Mouse (Mus musculus): ENCODE measurements at regions not wholly inside any gene's neighbourhood (a gene's known extent, or its start where the extent isn't known, plus 50 kb on each side); places are given as distances from the start of the nearest gene placed in this dataset.
"Not testable (repeated sequence)": the region's sequence is repeated elsewhere in the genome, so short reads cannot be mapped to it uniquely, and the experiment has no call there.

DNA sequence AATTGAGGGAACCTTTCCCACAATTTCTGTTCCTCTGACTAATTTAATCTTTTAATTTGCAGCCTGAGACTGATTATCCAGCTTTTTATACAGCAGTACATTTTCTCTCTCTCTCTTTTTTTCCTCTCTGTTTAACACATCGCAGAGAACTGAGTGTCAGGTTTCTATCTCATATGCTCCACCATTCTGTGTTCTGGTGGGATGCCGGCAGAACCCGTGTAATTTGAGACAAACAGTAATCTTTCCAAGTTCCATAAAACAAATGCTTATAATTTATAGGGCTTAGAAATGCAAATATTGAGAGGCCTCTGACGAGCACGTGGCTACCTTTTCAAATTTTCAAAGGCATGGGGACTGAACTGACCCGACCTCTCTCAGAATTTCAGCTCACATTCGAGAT is 59.1 kb downstream of the Zbtb18 start:
- no peak overlapping the region for H3K4me3 ChIP-seq (ENCODE audit: insufficient read depth, low read depth, low read length)
- no peak overlapping the region for H3K27ac ChIP-seq (replicated peaks; ENCODE audit: low read depth, low read length)

DNA sequence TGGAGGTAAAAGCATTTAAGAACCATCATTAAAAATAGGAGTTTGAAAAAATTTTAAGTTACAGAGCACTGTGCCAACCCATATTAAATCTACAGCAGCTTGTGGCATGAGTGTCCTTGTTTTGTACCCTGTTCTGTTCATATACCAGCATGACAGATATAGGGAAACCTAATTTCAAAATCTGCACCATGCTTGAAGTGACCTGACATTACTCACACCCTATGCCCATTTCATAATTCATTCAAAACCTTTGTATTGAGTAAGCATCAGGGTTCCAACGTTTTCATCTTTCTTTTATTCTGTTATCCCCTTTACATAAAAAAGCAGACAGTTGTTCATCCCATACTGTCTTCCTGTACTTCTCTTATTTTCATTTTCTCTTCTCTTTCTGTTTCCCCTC is 61.8 kb downstream of the Zbtb18 start:
- no peaks in the 10 kb centered on the region for H3K4me1 ChIP-seq (ENCODE audit: control insufficient read depth, insufficient read depth, insufficient read length, low read length)
- no peak overlapping the region for H3K4me3 ChIP-seq (ENCODE audit: insufficient read depth, low read depth, low read length)
- H3K27ac ChIP-seq (replicated peaks; ENCODE audit: low read depth, low read length): no peak overlapping the region

More for the DNA sequence above, 59.1 kb downstream of the Zbtb18 start:
- H3K4me1 ChIP-seq (ENCODE audit: control insufficient read depth, insufficient read depth, insufficient read length, low read length): no peaks in the 10 kb centered on the region

DNA sequence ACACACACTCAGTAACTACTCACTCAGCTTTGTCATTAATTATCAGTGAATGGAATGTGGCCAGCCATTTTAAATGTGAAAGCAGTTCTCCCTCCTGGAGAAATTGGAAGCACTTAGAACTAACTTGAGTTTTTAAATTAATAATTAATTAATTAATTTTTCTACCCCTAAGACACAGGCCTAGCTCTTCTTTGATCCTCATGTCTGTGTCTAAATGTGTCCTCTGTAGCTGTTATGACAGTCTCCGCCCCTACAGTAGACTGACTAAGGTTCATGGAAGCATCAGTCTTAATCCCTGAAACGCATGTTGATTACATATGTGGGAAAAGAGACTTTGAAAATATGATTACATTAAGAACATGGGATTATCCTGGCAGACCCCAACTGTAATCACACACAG is 62.6 kb downstream of the Zbtb18 start:
- Histone ChIP-seq H3K4me3 (ENCODE audit: insufficient read depth, low read depth, low read length) (no peak overlapping the region), H3K4me1 (ENCODE audit: control insufficient read depth, insufficient read depth, insufficient read length, low read length) (no peaks in the 10 kb centered on the region), H3K27ac (replicated peaks; ENCODE audit: low read depth, low read length) (no peak overlapping the region)

DNA sequence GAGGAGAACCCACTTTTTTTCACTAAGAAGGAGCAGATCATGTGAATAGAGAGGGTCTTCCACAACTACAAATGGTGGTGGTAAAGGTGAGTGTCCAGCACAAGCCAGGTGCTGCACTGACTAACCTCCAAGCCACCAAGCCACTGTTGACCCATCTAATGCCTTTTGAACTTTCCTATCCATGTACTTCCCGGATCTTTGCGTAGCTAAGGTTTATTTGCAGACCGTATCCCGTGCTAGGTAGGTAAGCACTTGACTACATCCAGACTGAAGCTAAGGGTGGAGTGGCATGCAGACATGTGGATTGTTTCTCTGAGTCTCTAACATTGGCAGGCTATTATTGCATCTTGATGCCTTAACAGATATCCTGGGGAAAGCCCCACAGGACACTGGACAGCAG is 65.2 kb downstream of the Zbtb18 start:
- H3K4me3 ChIP-seq (ENCODE audit: insufficient read depth, low read depth, low read length); H3K27ac ChIP-seq (replicated peaks; ENCODE audit: low read depth, low read length); H3K4me1 ChIP-seq (ENCODE audit: control insufficient read depth, insufficient read depth, insufficient read length, low read length): not testable (repeated sequence)

DNA sequence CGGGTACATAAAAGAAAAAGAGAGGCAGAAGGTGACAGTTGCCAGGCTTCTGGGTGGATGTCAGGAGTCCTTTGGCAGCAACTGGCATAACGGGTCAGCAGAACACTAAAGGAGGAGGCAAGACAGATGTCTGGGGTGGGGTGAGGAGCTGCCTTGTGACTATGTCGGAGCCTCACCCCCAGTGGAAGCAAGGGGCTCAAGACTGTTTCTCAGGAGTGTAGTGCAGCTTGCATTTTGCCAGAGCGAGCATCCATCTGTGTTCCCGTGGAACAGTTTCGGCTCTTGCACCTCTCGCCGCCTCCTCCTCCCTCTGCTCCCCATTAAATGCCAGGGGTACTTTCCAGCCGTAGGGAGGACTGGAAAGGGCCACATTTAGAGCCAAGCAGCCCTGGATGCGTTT is 67.6 kb downstream of the Zbtb18 start:
- Histone ChIP-seq H3K4me3 (ENCODE audit: insufficient read depth, low read depth, low read length) (no peak overlapping the region), H3K4me1 (ENCODE audit: control insufficient read depth, insufficient read depth, insufficient read length, low read length) (no peaks in the 10 kb centered on the region), H3K27ac (replicated peaks; ENCODE audit: low read depth, low read length) (no peak overlapping the region)

DNA sequence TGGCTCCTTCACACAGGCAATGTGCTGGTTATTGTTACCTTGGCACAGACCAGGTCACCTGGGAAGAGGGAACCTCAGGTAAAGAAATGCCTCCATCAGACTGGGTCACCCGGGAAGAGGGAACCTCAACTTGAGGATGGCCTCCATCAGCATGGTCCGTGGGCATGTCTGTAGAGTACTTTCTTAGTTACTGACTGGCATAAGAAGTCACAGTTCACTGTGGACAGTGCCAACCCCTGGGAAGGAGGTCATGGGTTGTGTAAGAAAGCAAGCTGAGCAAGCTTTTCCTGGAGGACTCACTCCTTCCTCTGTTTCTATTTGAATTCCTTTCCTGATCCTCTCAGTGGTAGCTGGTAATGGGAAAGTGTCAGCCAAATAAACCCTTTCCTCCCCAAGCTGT is 70.0 kb downstream of the Zbtb18 start:
- Histone ChIP-seq H3K27ac (replicated peaks; ENCODE audit: low read depth, low read length) (no peak overlapping the region), H3K4me3 (ENCODE audit: insufficient read depth, low read depth, low read length) (no peak overlapping the region), H3K4me1 (ENCODE audit: control insufficient read depth, insufficient read depth, insufficient read length, low read length) (no peaks in the 10 kb centered on the region)

DNA sequence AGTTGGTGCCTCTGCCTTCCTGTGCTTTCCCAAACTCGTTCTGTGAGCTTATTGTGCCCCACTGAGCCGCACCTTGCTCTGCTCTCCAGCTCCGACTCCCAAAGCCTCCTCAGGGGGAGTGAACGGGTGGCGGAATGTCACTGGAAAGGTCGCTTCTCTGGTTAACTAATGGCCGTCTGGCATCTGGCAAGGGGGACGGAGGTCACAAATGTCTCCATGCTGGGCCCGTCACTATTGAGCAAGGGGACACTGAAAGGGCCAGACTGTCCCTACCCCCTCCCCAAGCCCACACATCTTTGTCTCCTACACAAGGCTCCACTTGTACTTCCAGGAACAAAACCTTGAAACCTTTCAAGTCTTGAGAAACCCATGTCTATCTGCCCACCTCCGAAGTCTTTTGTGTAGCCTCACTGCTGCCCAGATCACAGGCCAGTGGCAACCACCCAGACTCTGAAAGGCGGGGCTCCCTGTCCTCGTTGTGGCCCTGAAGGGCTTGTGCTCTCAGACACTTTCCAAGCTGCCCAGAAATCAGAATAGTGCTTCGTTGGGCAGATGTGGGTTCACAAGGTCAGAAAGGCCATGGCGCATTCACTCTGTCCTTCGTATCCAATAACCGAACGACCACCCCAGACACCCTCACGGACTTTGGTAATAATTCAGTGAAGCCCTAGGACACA is 75.9 kb downstream of the Zbtb18 start:
- no peak overlapping the region for H3K27ac ChIP-seq (replicated peaks; ENCODE audit: low read depth, low read length)
- peaks cover 4% of the 10 kb centered on the region; the same call in 1 of the 2 replicates for H3K4me1 ChIP-seq (ENCODE audit: control insufficient read depth, insufficient read depth, insufficient read length, low read length)
- no peak overlapping the region for H3K4me3 ChIP-seq (ENCODE audit: insufficient read depth, low read depth, low read length)

DNA sequence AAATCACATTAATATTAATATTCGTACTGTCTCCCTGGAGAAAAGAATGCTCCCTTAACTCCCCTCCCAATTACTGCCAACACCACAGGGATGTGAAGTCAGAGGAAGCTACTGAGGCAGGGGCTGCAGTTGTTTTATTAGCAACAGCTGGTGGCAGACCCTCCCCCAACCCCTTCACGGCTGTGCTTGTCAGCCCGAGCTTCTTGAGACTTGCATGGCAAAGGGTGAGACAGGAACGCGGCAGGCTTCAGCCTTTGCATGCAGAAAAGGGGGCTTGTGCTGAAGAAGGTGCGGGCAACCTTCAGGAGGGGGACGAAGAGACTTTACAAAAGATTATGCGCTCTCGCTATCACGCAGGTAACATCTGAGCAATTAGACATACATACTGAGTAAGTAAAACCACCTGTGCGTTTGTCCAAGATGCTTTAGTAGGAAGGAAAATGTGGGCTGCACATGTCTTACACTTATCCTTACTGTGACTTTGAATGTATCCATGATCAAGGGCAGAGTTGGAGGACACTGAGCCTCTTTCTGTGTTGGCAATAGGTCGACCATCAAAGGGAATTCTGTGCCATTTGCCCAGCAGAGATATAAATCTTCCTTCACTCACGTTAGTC is 76.9 kb downstream of the Zbtb18 start:
- Histone ChIP-seq H3K27ac (replicated peaks; ENCODE audit: low read depth, low read length) (no peak overlapping the region), H3K4me1 (ENCODE audit: control insufficient read depth, insufficient read depth, insufficient read length, low read length) (peaks cover 4% of the 10 kb centered on the region; the same call in 1 of the 2 replicates), H3K4me3 (ENCODE audit: insufficient read depth, low read depth, low read length) (no peak overlapping the region)

DNA sequence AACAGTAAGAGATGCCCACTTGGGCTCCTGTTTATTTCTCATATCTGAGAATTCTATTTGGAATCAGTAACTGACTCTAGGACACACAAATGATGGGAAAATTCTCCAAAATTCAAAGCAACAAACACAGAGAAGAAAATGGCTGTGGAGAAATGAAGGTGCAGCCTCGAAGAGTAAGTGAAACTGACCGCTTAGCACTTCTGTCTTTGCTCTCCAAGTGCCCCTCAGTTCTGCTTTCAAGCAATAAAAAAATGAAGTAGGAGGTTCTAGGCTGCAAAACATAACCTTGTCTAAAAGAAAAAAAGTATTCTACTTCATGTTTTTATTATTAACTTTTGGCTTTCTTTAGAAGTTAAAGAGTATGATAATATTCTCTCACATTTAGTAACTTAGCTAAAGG is 79.0 kb downstream of the Zbtb18 start:
- no peak overlapping the region for H3K27ac ChIP-seq (replicated peaks; ENCODE audit: low read depth, low read length)
- H3K4me1 ChIP-seq (ENCODE audit: control insufficient read depth, insufficient read depth, insufficient read length, low read length): peaks cover 7% of the 10 kb centered on the region; the same call in 1 of the 2 replicates
- H3K4me3 ChIP-seq (ENCODE audit: insufficient read depth, low read depth, low read length): no peak overlapping the region

DNA sequence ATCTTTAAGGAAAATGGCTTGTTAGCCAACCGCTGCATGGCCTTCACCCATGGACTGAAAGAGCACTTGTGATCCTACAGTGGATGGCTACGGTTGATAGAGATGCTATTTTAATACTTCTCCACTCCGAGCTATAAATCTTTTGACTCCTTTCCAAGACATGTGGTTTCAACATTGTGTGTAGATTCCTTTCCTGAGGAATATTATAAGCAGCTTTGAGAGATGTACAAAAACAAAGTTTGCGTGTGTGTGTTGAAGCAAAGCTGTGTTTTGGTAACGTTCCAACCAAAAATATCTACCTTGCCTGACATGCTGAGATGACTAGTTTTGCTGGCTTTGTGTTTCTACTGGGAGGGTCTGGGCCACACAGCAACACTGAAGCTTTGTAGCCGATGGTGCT is 83.0 kb downstream of the Zbtb18 start:
- no peak overlapping the region for H3K4me3 ChIP-seq (ENCODE audit: insufficient read depth, low read depth, low read length)
- H3K4me1 ChIP-seq (ENCODE audit: control insufficient read depth, insufficient read depth, insufficient read length, low read length): peaks cover 3% of the 10 kb centered on the region; the same call in 1 of the 2 replicates
- H3K27ac ChIP-seq (replicated peaks; ENCODE audit: low read depth, low read length): no peak overlapping the region

DNA sequence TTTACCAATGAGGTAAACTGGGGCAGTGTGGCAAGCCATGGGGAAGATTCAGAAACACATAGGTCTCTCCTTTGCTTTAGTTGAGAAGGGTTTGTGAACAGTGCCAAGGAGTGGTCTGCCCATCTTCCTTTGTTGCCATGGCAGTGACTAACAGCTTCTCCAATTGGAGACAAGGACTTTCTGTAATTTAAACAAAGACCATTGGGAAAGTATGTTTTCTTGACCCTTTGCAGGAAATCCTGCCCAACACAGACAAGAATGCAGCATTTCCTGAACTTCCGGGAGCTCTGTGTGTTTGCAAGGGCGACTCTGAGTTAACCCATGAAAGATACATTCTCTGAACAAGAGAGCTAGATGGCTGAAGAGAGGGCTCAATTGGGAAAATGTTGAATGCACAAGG is 89.6 kb downstream of the Zbtb18 start:
- peaks cover 8% of the 10 kb centered on the region; the same call in 1 of the 2 replicates for H3K4me1 ChIP-seq (ENCODE audit: control insufficient read depth, insufficient read depth, insufficient read length, low read length)
- peak overlapping the region; percentile 92 for H3K27ac ChIP-seq (replicated peaks; ENCODE audit: low read depth, low read length)
- no peak overlapping the region for H3K4me3 ChIP-seq (ENCODE audit: insufficient read depth, low read depth, low read length)

DNA sequence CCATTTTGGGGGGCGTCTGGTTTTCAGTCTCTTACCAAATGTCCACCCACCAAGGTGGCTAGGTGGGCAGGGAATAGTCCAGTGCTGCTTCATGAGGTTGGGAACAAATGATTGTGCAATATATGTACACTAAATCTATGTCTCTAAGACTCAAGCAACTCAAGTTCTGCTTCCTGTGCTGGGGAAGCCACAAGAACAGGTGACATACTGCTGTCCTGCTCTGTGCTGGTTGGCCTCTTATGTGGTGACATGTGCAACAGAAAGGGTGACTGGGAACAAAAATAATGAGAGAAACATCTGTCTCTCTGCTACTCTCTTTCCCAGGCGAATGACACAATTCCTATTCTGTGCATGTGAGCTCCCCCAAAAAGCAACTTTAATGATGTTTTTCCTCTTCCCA is 90.5 kb downstream of the Zbtb18 start:
- H3K27ac ChIP-seq (replicated peaks; ENCODE audit: low read depth, low read length): peak overlapping the region; percentile 73
- no peak overlapping the region for H3K4me3 ChIP-seq (ENCODE audit: insufficient read depth, low read depth, low read length)
- H3K4me1 ChIP-seq (ENCODE audit: control insufficient read depth, insufficient read depth, insufficient read length, low read length): peaks cover 8% of the 10 kb centered on the region; the same call in 1 of the 2 replicates

DNA sequence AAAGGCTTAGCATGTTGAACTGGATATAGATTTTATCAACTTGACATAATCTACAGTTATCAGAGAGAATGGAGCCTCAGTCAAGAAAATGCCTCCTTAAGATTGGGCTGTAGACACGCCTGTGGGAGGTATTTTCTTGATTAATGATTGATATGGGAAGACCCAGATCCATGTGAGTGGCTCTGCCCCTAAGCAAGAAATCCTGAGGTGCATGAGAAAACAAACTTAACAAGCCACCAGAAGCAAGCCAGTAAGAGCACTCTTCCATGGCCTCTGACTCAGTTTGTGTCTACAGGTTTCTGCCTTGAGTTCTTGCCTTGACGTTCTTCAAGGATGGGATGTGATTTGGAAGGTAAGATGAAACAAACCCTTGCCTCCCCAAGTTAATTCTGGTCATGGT is 91.2 kb downstream of the Zbtb18 start:
- peaks cover 8% of the 10 kb centered on the region; the same call in 1 of the 2 replicates for H3K4me1 ChIP-seq (ENCODE audit: control insufficient read depth, insufficient read depth, insufficient read length, low read length)
- H3K27ac ChIP-seq (replicated peaks; ENCODE audit: low read depth, low read length): peak overlapping the region; percentile 87
- H3K4me3 ChIP-seq (ENCODE audit: insufficient read depth, low read depth, low read length): no peak overlapping the region

DNA sequence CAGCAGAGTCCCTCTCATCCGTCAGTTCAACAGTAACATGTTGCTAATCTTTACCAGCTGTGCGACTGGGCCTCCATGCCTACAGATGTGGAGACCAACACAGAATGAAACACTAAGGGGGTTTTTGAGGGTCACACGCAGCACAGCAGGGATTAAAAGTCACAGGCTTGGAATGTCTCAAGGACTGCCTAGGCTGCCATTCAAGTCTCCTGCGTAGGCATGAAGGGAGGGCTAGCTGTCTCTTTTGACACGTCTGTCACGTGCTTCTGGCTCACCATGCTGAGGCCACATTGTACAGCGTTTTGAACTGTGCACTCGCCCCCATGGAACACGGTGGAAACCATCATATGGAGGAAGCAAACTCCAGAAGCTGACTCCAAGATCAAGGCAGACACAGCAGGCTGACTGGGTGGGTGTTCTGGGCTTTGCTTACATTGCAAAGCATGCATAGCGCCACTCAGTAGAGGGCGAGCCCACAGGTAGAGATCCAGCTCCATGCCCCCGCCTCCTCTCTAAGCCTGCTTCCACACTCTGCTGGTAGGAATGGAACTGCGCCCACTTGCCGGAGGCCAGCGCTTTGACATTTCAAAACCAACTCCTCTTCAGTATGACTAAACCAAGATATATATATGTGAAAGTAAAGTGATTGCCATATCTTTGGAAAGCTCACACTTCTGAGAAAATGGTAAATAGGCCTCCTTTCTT is 103.0 kb downstream of the Zbtb18 start:
- no peaks in the 10 kb centered on the region for H3K4me1 ChIP-seq (ENCODE audit: control insufficient read depth, insufficient read depth, insufficient read length, low read length)
- no peak overlapping the region for H3K27ac ChIP-seq (replicated peaks; ENCODE audit: low read depth, low read length)
- no peak overlapping the region for H3K4me3 ChIP-seq (ENCODE audit: insufficient read depth, low read depth, low read length)

DNA sequence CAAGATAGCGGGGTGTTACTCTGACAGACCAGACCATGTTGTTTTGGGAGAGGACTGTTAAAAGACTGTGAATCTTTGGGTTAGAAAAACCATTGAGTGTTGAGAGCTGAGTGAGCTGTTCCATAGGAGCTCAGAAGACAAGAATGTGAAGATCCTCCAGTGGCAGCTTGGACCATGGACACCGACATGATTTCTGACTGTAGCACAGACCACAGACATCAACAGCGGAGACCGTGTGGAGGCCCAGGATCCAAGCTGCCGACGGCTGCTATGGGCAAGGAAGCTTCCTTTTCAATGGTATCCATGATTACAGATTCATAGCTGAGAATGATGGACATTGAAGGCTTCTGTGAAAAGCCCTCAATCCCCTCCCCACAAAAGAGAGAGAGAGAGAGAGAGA is 105.6 kb downstream of the Zbtb18 start:
- Histone ChIP-seq H3K27ac (replicated peaks; ENCODE audit: low read depth, low read length) (no peak overlapping the region), H3K4me3 (ENCODE audit: insufficient read depth, low read depth, low read length) (no peak overlapping the region), H3K4me1 (ENCODE audit: control insufficient read depth, insufficient read depth, insufficient read length, low read length) (no peaks in the 10 kb centered on the region)

Data from brown adipose tissue, adult 24 weeks (tissue).